Mouse (Mus musculus): ENCODE data around the gene Fmo1.

DNA sequence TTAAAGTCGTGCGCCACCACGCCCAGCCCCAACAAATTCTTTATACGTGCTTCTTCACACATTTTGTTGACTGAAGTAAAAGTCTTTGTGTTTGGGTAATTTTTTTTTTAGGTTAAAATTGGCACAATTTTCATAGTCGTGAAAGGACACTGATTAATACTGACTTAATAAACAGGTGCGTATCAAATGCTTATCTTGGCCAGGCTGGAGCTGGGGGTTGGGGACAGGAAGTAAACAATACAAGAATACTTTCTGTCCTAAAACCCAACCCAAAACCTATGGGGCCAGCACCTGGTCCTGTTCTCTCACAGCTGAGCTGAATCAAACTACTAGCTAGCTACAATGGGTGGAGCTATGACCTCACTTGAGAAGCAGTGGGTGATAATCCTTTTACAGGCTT lies 26.6 kb upstream of the Fmo1 start:
- TF ChIP-seq CTCF (IDR thresholded peaks at IDR 0.05; ENCODE audit: low read depth, low read length) (no peak), POLR2A (IDR thresholded peaks at IDR 0.05; ENCODE audit: insufficient read depth, low read length) (no peak), EP300 (IDR thresholded peaks at IDR 0.05; ENCODE audit: insufficient read depth, low read depth, low read length) (no peak)

Data from ES-Bruce4 (cell line).